Mouse (Mus musculus): ENCODE results near the gene Topors. TPM values are rescaled to one million over a fixed set of nuclear protein-coding genes. Genes with fewer than 3 reads are reported as not detected.

Gene Topors
- polyA plus RNA-seq, 1 experiment, result 25.5 TPM

GRCm38 (mm10) chr4:40254385-40255103 lies 15.1 kb downstream of the Topors start:
- Histone ChIP-seq H3K4me1 (ENCODE audit: control insufficient read depth, insufficient read depth, low read length) (peaks cover 6% of the 10 kb centered on the region), H3K4me3 (ENCODE audit: insufficient read depth, low read length) (no peak overlapping the region), H3K27ac (ENCODE audit: insufficient read depth, low read depth, low read length) (no peak overlapping the region)
- TF ChIP-seq POLR2A (IDR thresholded peaks at IDR 0.05; ENCODE audit: borderline replicate concordance, low read depth, low read length) (no peak), CTCF (IDR thresholded peaks at IDR 0.05; ENCODE audit: low read depth, low read length) (no peak)

DNA sequence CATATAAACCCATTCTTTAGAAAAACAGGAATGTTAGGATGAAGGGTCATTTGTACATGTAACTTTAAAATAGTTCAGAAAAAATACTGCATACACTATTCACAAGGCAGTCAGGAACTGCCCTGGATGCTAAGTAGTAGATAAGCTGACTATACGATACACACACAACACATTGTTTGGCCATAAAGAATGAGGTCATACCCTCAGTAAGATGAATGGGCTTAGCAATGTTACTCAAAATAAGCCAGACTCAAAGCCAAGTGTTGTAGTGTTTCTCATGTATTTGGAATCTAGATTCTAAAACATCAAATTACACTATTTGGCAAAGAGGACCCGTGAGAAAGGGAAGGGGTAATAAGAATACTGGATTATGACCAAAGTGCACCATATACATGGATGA lies 15.9 kb downstream of the Topors start:
- Histone ChIP-seq H3K4me1 (ENCODE audit: control insufficient read depth, insufficient read depth, low read length) (peaks cover 6% of the 10 kb centered on the region), H3K4me3 (ENCODE audit: insufficient read depth, low read length) (no peak overlapping the region), H3K27ac (ENCODE audit: insufficient read depth, low read depth, low read length) (no peak overlapping the region)
- no peak for TF ChIP-seq POLR2A (IDR thresholded peaks at IDR 0.05; ENCODE audit: borderline replicate concordance, low read depth, low read length)
- no peak for TF ChIP-seq CTCF (IDR thresholded peaks at IDR 0.05; ENCODE audit: low read depth, low read length)

DNA sequence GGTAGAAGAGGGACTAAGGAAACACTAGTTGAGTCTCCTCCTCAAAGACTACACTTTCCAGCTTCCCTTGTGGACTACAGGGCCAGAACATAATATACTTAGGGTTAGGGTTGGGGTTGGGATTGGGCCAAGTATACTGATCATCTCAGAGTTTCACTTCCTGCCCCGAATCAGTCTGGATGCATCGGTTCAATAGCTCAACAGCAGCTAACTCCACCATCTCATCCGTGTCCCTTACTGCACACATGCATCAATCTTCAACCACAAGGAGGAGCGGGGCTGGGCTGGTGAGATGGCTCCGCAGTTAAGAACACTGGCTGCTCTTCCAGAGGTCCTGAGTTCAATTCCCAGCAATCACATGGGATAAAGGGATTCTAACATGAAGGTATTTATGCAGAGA lies 18.7 kb downstream of the Topors start:
- no peak overlapping the region for H3K27ac ChIP-seq (ENCODE audit: insufficient read depth, low read depth, low read length)
- TF ChIP-seq POLR2A (IDR thresholded peaks at IDR 0.05; ENCODE audit: borderline replicate concordance, low read depth, low read length) (no peak), CTCF (IDR thresholded peaks at IDR 0.05; ENCODE audit: low read depth, low read length) (no peak)
- H3K4me1 ChIP-seq (ENCODE audit: control insufficient read depth, insufficient read depth, low read length), result peaks cover 4% of the 10 kb centered on the region
- no peak overlapping the region for H3K4me3 ChIP-seq (ENCODE audit: insufficient read depth, low read length)

DNA sequence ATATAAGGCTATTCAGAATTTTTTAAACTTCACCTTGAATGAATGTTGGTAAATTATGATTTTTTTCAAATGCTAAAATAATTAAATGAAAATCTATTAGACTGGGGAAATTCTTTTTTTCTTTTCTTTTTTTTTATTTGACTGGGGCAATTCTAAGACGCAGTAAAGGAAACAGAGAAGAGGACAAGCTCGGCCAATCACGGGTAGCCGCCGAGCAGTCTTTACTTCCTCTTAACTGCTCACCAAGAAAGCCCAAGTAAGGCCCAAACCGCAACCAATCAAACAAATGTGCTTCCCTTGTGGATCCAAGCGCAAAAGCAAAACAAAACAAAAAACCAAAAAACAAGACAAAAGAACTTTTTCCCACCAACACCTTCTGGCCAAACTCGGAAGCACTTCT lies 25.6 kb downstream of the Topors start:
- TF ChIP-seq POLR2A (IDR thresholded peaks at IDR 0.05; ENCODE audit: borderline replicate concordance, low read depth, low read length), result no peak
- TF ChIP-seq CTCF (IDR thresholded peaks at IDR 0.05; ENCODE audit: low read depth, low read length), result no peak
- Histone ChIP-seq H3K4me3 (ENCODE audit: insufficient read depth, low read length) (no peak overlapping the region), H3K27ac (ENCODE audit: insufficient read depth, low read depth, low read length) (peak overlapping the region; percentile 65), H3K4me1 (ENCODE audit: control insufficient read depth, insufficient read depth, low read length) (peaks cover 7% of the 10 kb centered on the region)

DNA sequence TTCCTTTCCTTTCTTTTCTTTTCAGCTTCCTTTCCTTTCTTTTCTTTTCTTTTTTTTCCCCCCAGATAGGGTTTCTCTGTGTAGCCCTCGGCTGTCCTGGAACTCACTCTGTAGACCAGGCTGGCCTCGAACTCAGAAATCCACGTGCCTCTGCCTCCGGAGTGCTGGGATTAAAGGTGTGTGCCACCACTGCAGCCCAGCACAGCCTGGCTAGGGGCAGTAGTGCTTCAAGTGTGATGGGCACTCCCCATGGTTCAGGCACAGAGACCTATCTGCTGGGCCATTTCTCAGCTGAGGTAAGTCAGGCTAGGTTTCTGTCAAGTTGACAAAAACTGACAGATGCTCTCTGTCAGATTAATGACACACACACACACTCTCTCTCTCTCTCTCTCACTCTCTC lies 26.6 kb downstream of the Topors start:
- Histone ChIP-seq H3K27ac (ENCODE audit: insufficient read depth, low read depth, low read length) (no peak overlapping the region), H3K4me3 (ENCODE audit: insufficient read depth, low read length) (no peak overlapping the region), H3K4me1 (ENCODE audit: control insufficient read depth, insufficient read depth, low read length) (peaks cover 10% of the 10 kb centered on the region)
- TF ChIP-seq CTCF (IDR thresholded peaks at IDR 0.05; ENCODE audit: low read depth, low read length) (no peak), POLR2A (IDR thresholded peaks at IDR 0.05; ENCODE audit: borderline replicate concordance, low read depth, low read length) (no peak)

DNA sequence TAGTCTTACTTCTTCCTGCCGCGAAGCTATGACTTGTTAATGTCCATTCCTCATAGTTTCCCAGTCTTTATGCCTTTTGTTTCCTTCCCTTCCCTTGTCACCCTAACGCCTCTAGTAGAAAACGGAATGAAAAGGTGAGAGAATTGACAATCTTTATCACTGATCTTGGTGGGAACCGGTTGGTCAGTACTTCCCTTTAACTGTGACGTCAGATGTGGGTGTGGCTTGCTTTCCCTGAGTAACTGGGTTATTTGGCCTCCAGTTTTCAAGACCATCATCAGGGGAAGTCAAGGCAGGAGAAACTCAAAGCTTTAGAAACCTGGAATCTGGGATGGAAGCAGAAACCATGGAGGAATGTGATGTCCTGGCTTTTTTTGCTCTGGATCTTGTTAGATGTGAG lies 27.7 kb downstream of the Topors start:
- Histone ChIP-seq H3K27ac (ENCODE audit: insufficient read depth, low read depth, low read length) (no peak overlapping the region), H3K4me3 (ENCODE audit: insufficient read depth, low read length) (no peak overlapping the region), H3K4me1 (ENCODE audit: control insufficient read depth, insufficient read depth, low read length) (peaks cover 12% of the 10 kb centered on the region)
- TF ChIP-seq CTCF (IDR thresholded peaks at IDR 0.05; ENCODE audit: low read depth, low read length), result no peak
- TF ChIP-seq POLR2A (IDR thresholded peaks at IDR 0.05; ENCODE audit: borderline replicate concordance, low read depth, low read length), result no peak

- Histone ChIP-seq H3K4me3 (ENCODE audit: insufficient read depth, low read length) (peak overlapping the region; percentile 91), H3K27ac (ENCODE audit: insufficient read depth, low read depth, low read length) (peak overlapping the region; percentile 49; the same call in 1 of the 2 replicates), H3K4me1 (ENCODE audit: control insufficient read depth, insufficient read depth, low read length) (peaks cover 14% of the 10 kb centered on the region)
- TF ChIP-seq POLR2A (IDR thresholded peaks at IDR 0.05; ENCODE audit: borderline replicate concordance, low read depth, low read length) (no peak), CTCF (IDR thresholded peaks at IDR 0.05; ENCODE audit: low read depth, low read length) (no peak)
Observed at GRCm38 (mm10) chr4:40240272-40240744, 29.3 kb downstream of the Topors start.

DNA sequence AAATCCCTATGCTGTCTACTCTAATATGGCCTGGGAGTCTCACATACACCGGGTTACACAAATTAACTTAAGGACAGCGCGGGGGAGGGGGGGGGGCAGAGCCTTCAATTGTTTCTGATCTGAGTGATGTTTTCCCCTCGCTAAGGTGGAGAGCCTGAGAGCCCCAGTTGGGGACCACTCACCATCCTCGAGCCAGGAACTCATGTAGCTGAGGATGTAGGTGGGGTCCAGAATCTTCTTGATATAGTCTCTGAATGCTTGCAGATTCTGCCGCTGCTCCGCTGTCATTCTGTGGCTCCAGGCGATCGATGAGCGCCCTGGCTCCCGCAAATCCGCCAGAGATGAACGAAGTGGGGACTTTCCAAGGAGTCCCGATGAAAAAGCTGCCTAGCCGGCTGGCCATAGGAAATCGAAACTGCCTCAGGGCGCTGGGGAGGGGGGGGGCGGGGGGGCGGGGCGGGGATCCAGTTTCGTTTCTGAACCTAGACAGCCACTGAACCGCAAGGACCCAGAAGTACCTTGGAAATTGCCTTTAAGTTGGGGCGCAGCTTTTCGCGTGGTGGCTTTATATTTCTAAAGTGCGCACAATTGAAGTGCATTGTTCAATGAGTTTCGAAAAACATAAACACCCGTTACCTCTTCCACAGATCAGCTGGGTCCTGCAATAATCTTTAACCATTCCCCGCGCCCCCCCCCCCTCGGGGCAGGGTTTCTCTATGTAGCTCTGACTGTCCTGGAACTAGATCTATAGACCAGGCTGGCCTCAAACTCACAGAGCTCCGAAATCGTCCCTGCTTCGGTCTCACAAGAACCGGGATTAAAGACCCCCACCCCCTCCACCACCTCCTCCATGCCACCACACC lies 30.0 kb downstream of the Topors start, which contains the start of gene Ddx58:
TSS of gene Ddx58 (minus strand) at position 420 of the 863 bp plus-strand sequence.
- no peak for TF ChIP-seq CTCF (IDR thresholded peaks at IDR 0.05; ENCODE audit: low read depth, low read length)
- no peak for TF ChIP-seq POLR2A (IDR thresholded peaks at IDR 0.05; ENCODE audit: borderline replicate concordance, low read depth, low read length)

DNA sequence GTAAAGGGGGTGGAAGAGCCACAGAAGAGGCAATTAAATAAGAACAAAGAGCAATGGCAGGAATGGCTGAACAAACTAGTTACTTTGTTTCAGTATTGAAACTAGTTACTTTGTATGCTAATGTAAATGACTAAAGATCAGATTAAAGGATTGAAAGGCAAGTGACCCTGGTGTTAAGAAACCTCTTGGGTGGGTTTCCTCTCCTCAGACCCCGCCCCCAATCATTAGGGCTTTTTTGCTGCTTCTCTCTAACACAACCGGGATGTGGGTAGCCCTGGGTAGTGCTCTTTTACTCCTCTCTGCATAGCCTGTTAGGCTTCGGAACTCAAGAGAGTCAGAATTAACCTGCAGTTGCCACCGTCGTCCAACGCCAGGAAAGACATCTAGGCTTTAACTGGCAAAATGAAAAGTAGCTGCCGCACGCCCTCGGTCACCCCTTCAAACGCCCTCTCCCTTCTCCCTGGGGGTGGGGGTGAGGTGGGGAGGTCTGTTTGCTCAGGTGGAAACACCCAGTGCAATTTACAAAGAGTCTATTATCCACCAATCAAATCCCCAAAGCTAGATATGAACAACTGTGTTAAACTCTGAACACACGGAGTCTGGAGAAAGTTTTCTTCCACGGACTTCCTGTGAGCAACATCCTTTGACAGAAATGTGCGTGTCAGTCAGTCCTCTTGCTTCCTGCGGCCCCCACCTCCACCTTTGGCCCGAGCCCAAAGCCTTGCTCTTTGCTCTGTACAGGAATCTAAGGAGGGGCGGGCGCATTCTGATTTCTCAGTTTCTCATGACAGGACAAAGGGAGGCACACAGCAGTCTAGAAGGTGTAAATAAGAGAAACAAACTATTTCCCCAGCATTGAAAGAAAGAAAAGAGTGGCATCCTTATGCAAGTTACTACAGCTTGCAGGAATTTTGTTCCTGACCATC lies 30.9 kb downstream of the Topors start:
- TF ChIP-seq POLR2A (IDR thresholded peaks at IDR 0.05; ENCODE audit: borderline replicate concordance, low read depth, low read length), result no peak
- no peak for TF ChIP-seq CTCF (IDR thresholded peaks at IDR 0.05; ENCODE audit: low read depth, low read length)
- H3K4me1 ChIP-seq (ENCODE audit: control insufficient read depth, insufficient read depth, low read length), result peaks cover 14% of the 10 kb centered on the region
- peak overlapping the region; percentile 58; the same call in 1 of the 2 replicates for H3K27ac ChIP-seq (ENCODE audit: insufficient read depth, low read depth, low read length)
- peak overlapping the region; percentile 91 for H3K4me3 ChIP-seq (ENCODE audit: insufficient read depth, low read length)

More for the DNA sequence above, 30.0 kb downstream of the Topors start, which contains the start of gene Ddx58:
- Histone ChIP-seq H3K4me3 (ENCODE audit: insufficient read depth, low read length) (peak within 1 kb of the TSS; percentile 91), H3K4me1 (ENCODE audit: control insufficient read depth, insufficient read depth, low read length) (peaks cover 12% of the 10 kb centered on the region), H3K27ac (ENCODE audit: insufficient read depth, low read depth, low read length) (peak within 1 kb of the TSS; percentile 58)
